Mouse (Mus musculus): ENCODE data around the gene Six5.

Six5 gene

GRCm38 (mm10) chr7:19075723-19076585, 18.4 kb upstream of the Six5 start, which contains the start of gene Dmwd:
Gene Dmwd, plus strand, starts transcription at chr7:19076227.
- DNase-seq (ENCODE audit: low spot score in 2 of 2) = peak; percentile 95 to 96

DNA sequence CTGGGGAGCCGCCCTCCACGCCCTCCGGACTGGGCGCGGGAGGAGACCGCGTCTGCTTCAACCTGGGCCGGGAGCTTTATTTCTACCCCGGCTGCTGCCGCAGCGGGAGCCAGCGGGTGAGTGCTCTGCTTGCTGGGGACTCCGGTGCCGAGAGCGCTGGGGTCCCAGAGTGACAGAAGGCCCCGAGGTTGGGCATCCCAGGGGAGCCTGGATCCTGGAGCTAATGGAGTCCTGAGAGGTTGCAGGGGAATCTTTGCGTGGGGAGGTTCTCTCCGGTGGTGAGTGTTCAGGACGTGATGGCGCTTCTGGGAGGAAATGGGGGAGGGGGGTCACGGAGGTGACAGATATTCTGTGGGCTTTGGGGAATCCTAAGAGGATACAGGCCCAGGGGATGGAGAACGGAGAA, 17.8 kb upstream of the Six5 start:
- DNase-seq (ENCODE audit: low spot score in 2 of 2) = no peak

GRCm38 (mm10) chr7:19077761-19078160, 16.6 kb upstream of the Six5 start:
- DNase-seq (ENCODE audit: low spot score in 2 of 2) = peak in 1 of 2 experiments; percentile 64

GRCm38 (mm10) chr7:19078732-19079131, 15.7 kb upstream of the Six5 start:
- no peak for DNase-seq (ENCODE audit: low spot score in 2 of 2)

GRCm38 (mm10) chr7:19080451-19080950, 13.9 kb upstream of the Six5 start:
- DNase-seq (ENCODE audit: low spot score in 2 of 2) = no peak

DNA sequence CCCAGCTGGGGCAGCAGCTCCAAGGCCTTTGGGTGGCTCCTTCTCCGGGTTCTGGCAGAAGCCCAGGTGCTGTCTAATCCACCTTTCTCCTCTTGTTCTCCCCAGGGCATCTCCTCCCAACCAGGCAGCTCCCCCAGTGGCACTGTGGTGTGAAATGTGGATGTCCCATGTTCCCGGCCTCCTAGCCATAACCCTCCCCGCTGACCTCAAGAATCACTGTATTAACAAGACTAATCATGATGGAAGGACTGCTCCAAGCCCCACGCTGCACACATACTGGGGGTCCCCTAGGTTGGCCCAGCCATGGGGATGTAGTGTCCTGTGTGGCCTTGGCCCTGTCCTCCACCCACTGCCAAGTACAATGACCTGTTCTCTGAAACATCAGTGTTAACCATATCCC, 12.2 kb upstream of the Six5 start:
- no peak for DNase-seq (ENCODE audit: low spot score in 2 of 2)

DNA sequence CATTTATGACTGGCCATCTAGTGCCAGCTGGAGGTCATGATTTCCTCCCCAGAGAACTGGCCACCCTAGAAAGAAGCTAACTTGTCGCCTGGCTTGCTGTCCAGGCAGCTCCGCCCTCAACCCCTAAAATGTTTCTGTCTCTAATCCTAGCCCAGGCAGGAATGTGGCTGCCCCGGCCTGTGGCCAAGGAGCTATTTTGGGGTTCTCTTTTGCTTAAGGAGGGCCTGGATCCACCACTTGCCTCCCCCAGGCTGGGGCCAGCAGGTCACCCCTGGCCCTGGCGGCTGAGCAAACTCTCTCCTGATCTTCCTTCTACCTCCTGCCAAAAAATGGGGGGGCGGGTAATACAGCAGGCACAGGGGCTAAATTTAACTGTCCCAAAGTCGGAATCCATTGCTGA, 11.3 kb upstream of the Six5 start:
- DNase-seq (ENCODE audit: low spot score in 2 of 2) = peak; percentile 87 to 88

DNA sequence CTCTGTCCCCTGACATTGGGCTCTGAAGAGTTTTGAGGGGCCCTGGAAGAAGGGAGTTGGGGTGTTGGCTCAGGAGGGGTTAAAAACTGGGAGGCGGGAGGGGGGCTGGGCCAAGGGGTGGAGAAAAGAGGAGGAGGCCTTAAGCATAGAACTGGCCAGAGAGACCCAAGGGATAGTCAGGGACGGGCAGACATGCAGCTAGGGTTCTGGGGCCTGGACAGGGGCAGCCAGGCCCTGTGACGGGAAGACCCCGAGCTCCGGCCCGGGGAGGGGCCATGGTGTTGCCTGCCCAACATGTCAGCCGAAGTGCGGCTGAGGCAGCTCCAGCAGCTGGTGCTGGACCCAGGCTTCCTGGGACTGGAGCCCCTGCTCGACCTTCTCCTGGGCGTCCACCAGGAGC, 10.7 kb upstream of the Six5 start, which contains the start of gene Dmpk:
Gene Dmpk (plus strand): TSS at position 149 of the 400 bp plus-strand sequence.
- DNase-seq (ENCODE audit: low spot score in 2 of 2) = peak; percentile 70 to 71

DNA sequence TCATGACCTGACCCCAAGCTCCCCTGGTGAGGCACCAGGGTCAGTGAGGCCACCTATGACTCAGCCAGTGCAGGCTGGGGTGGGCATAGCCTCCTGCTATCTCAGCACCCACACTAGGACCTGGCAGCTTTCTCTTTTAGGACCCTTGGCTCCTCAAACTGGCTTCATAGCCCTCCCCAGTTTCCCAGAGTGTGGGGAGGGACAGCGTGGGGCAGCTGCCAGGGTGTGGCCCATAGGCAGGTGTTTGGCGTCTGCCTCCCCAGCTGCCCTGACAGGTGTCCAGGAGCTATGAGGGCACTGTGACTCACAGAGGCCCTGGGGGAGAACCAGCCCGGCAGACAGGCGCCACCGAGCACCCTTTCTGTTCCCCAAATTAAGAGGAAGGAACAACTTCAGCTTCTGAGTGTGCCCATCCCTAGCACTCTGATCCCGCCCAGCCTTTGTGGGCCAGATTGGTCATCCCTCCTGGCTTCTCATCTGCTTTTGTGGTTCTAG, 10.1 kb upstream of the Six5 start:
- no peak for DNase-seq (ENCODE audit: low spot score in 2 of 2)

GRCm38 (mm10) chr7:19084921-19085473, 9.4 kb upstream of the Six5 start:
- DNase-seq (ENCODE audit: low spot score in 2 of 2) = no peak

DNA sequence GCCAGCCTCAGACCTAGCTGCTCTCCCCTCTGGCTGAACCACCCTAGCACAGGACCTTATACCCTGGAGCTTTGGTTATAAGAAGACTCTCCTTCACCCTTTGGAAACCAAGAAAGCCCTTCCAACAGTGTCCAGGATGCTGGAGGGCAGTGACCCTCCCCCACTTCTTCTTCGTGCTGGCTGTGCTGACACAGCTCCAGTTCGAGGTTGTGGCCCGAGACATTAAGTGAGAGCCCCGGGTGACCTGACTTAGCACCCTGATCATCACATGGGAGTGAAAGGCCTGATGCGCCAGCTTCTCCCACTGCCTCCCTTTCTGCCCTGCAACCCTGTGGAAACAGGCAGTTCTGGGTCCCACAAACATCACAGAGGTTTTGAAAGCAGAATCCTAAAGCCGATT, 8.9 kb upstream of the Six5 start:
- DNase-seq (ENCODE audit: low spot score in 2 of 2) = no peak

- DNase-seq (ENCODE audit: low spot score in 2 of 2) = no peak
Measured at GRCm38 (mm10) chr7:19086042-19086441, 8.4 kb upstream of the Six5 start.

GRCm38 (mm10) chr7:19086760-19087159, 7.6 kb upstream of the Six5 start:
- no peak for DNase-seq (ENCODE audit: low spot score in 2 of 2)

DNA sequence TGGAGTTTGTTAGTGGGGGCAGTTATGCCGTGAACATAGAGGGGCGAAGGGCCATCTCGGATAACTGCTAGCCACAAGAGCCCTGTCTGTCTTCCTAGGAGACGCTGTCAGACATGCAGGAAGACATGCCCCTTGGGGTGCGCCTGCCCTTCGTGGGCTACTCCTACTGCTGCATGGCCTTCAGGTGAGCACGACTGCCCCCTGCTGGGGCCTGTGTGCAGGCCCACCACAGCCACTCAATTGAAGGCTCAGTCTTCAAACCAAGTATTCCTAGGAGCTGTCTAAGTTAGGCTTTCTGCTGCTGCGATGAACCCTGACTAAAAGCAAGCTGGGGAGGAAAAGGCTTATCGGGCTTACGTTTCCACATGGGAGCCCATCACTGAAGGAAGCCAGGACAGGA, 5.6 kb upstream of the Six5 start:
- peak in 1 of 2 experiments; percentile 66 for DNase-seq (ENCODE audit: low spot score in 2 of 2)

DNA sequence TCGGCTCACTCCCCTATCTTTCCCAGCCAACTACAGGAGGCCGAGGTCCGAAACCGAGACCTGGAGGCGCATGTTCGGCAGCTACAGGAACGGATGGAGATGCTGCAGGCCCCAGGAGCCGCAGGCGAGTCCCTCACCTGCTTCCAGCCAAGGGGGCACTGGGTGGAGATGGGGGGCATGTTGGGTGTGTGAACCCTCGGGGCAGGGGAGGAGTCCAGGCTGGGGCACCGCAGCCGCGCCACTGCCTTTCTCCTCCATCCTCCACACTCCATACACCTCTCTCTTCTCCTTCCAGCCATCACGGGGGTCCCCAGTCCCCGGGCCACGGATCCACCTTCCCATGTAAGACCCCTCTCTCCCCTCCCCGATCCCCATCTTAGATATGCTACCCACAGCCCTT, 2.5 kb upstream of the Six5 start:
- DNase-seq (ENCODE audit: low spot score in 2 of 2) = no peak

- peak; percentile 73 to 76 for DNase-seq (ENCODE audit: low spot score in 2 of 2)
Measured at GRCm38 (mm10) chr7:19092381-19093173, 1.8 kb upstream of the Six5 start.

- DNase-seq (ENCODE audit: low spot score in 2 of 2) = peak; percentile 83 to 89
Measured at GRCm38 (mm10) chr7:19093174-19093521, 1.2 kb upstream of the Six5 start.

- peak; percentile 97 for DNase-seq (ENCODE audit: low spot score in 2 of 2)
Measured at GRCm38 (mm10) chr7:19093537-19094385, 633 bp upstream of the Six5 start.

GRCm38 (mm10) chr7:19094826-19095750, 694 bp downstream of the Six5 start:
- DNase-seq (ENCODE audit: low spot score in 2 of 2) = peak; percentile 50 to 62

- peak; percentile 57 to 63 for DNase-seq (ENCODE audit: low spot score in 2 of 2)
Measured at GRCm38 (mm10) chr7:19095751-19096110, 1.3 kb downstream of the Six5 start.

All from heart, adult 9 months (tissue).